Mouse (Mus musculus) CH12.LX (cell line): ENCODE measurements around the gene Mael.

ENCODE experiments used
- CHD2 ChIP-seq: IDR thresholded peaks from 2 replicates; pipeline ENCODE4 v1.6.1; 2011; ENCODE audit warnings: low read length, improper control_type of control experiment
- CTCF ChIP-seq, 2 experiments: IDR thresholded peaks in 1 of 2; conservative IDR thresholded peaks in 1 of 2; 2 replicates each; pipeline ENCODE4 v1.5.1; 2011 to 2012; ENCODE audit warnings: low read depth in 2 of 2, low read length in 2 of 2, improper control_type of control experiment in 1 of 2, inconsistent platforms in 1 of 2, mild to moderate bottlenecking in 1 of 2, moderate library complexity in 1 of 2
- E2F4 ChIP-seq: IDR thresholded peaks from 2 replicates; pipeline ENCODE4 v1.6.1; 2011; ENCODE audit warnings: low read depth, low read length, improper control_type of control experiment; ENCODE audit not compliant: insufficient replicate concordance
- EP300 ChIP-seq: IDR thresholded peaks from 2 replicates; pipeline ENCODE4 v1.6.1; 2011; ENCODE audit warnings: low read length, improper control_type of control experiment
- GABPA ChIP-seq: IDR thresholded peaks from 2 replicates; pipeline ENCODE4 v1.6.1; 2012; ENCODE audit warnings: low read depth, low read length, improper control_type of control experiment, inconsistent platforms; ENCODE audit not compliant: insufficient replicate concordance
- MAX ChIP-seq: IDR thresholded peaks from 2 replicates; pipeline ENCODE4 v1.6.1; 2011; ENCODE audit warnings: low read length, improper control_type of control experiment
- MXI1 ChIP-seq: IDR thresholded peaks from 2 replicates; pipeline ENCODE4 v1.6.1; 2011; ENCODE audit warnings: mild to moderate bottlenecking, low read depth, low read length, improper control_type of control experiment
- PAX5 ChIP-seq: IDR thresholded peaks from 2 replicates; pipeline ENCODE4 v1.6.1; 2012; ENCODE audit warnings: low read length, inconsistent platforms, mixed read lengths
- POLR2A ChIP-seq: IDR thresholded peaks from 2 replicates; pipeline ENCODE4 v1.6.1; 2011; ENCODE audit warnings: low read depth, mild to moderate bottlenecking, improper control_type of control experiment, low read length
- POLR2AphosphoS2 ChIP-seq: IDR thresholded peaks from 2 replicates; pipeline ENCODE4 v1.6.1; 2011; ENCODE audit warnings: low read depth, low read length, improper control_type of control experiment
- UBTF ChIP-seq: IDR thresholded peaks from 2 replicates; pipeline ENCODE4 v1.6.1; 2012; ENCODE audit warnings: low read depth, mild to moderate bottlenecking, inconsistent platforms, low read length, improper control_type of control experiment, moderate library complexity
- USF1 ChIP-seq: IDR thresholded peaks from 2 replicates; pipeline ENCODE4 v1.6.1; 2014; ENCODE audit warnings: low read depth, mild to moderate bottlenecking, inconsistent platforms, low read length, improper control_type of control experiment
- ZC3H11A ChIP-seq: IDR thresholded peaks from 2 replicates; pipeline ENCODE4 v1.6.1; 2012; ENCODE audit warnings: low read depth, mild to moderate bottlenecking, inconsistent platforms, low read length, improper control_type of control experiment

DNA sequence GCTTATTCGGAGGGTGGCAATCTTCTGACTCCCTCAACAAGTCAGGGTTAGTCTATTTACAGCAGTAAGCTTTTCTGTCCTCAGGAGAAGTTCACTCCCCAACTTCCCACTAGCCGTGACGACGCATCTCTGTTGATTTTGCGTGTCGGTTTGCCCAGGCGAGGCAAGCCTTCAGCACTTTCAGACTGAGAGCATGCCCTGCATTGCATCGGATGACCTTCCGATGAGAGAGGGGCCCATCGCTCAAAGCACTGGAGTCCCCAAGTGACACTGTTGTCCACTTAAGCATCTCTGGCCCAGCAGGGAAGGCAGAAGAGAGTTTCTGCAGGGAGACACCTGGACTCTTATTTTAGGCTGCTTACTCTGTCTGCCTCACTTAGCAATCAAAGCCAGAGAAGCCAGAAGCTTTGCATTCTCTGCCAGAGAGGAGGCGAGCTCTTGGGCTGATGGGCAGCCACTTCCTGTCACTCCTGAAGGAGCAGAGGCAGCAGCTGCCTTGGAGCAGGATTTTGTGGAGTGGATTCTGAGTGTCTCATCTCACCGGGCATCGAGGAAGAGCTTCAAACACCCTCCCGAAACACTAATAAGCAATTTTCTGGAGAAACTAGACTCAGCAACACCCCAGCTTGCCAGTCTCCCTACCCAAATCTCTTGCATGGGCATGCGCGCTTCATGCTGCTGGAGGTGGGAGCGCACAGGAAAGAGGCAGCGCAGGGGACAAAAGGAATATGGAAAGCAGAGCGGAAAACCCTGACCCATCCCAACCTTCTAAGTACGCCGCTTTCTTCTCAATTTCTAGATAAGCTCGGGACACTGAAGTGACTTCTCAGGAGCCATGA, 53.9 kb downstream of the Mael start:
- TF ChIP-seq EP300 = no peak
- TF ChIP-seq ZC3H11A = no peak
- no peak for TF ChIP-seq PAX5
- TF ChIP-seq CTCF (conservative IDR thresholded peaks at IDR 0.05 in 1 of 2, IDR thresholded peaks at IDR 0.05 in 1 of 2; ENCODE audit: low read depth in 2 of 2, low read length in 2 of 2) = no peak
- TF ChIP-seq POLR2A = no peak
- no peak for TF ChIP-seq GABPA
- no peak for TF ChIP-seq USF1
- TF ChIP-seq MXI1 = no peak
- no peak for TF ChIP-seq E2F4
- no peak for TF ChIP-seq UBTF
- no peak for TF ChIP-seq POLR2AphosphoS2
- no peak for TF ChIP-seq CHD2
- no peak for TF ChIP-seq MAX
